Mouse (Mus musculus) thymus, adult 2 months (tissue): Measurements from ENCODE around the gene Tuba3a.
"Not testable (repeated sequence)": the region's sequence is repeated elsewhere in the genome, so short reads cannot be mapped to it uniquely, and the experiment has no call there.

ENCODE experiments used
- CTCF ChIP-seq: fragments of 200-500 bp; IDR thresholded peaks from 2 replicates; pipeline ENCODE4 v1.5.1; 2012; ENCODE audit warnings: mild to moderate bottlenecking, control low read depth, low read length, moderate library complexity, borderline replicate concordance; ENCODE audit not compliant: control insufficient read depth, poor library complexity, insufficient read depth; ENCODE audit errors: extremely low read depth
- POLR2A ChIP-seq: fragments of 200-500 bp; IDR thresholded peaks from 2 replicates; pipeline ENCODE4 v1.6.1; 2012; ENCODE audit warnings: mild to moderate bottlenecking, low read length, control low read depth, moderate library complexity; ENCODE audit not compliant: control insufficient read depth, poor library complexity, insufficient read depth; ENCODE audit errors: extremely low read depth

DNA sequence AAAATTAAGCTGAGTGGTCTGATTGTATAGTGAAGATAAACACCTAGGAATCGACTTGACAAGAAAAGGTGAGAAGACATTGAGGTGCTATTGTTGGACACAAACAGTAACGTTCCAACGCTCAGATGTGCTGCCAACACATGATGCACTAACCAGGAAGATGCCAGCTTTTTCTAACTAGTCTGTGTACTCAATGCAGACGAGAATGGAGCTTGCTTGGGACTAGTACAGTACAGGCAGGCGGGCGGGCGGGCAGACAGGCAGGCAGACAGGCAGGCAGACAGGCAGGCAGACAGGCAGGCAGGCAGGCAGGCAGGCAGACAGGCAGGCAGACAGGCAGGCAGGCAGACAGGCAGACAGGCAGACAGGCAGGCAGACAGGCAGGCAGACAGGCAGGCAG, 18.6 kb upstream of the Tuba3a start:
- TF ChIP-seq POLR2A, CTCF: not testable (repeated sequence)
